Mouse (Mus musculus) heart, embryonic 14.5 days (tissue): Measurements from ENCODE around the gene Ick. TPM values are rescaled to one million over a fixed set of nuclear protein-coding genes. Genes with fewer than 3 reads are reported as not detected.

Experiments
- ATAC-seq: fragments of 200-750 bp; cut with Nextera tagmentation; 2 replicates; pipeline ENCODE4 v1.8.0; 2017; ENCODE audit warnings: low read depth, moderate TSS enrichment; ENCODE audit not compliant: insufficient number of reproducible peaks, insufficient read depth, low FRiP score
- H3K27ac ChIP-seq, 2 experiments: fragments of 200-500 bp in 1 of 2; fragments of 300-500 bp in 1 of 2; sonication (generic) in 1 of 2; replicated peaks in 1 of 2; 2 replicates each; pipeline ENCODE4 v1.5.1; 2012 to 2014; ENCODE audit warnings: low read depth in 2 of 2, low read length in 2 of 2, control low read depth in 1 of 2, mild to moderate bottlenecking in 1 of 2, mixed read lengths in 1 of 2; ENCODE audit not compliant: control insufficient read depth in 1 of 2, insufficient read depth in 1 of 2
- H3K27me3 ChIP-seq: fragments of 300-500 bp; sonication (generic); 2 replicates; pipeline ENCODE4 v1.6.1; 2014; ENCODE audit warnings: mild to moderate bottlenecking, low read length, control low read depth; ENCODE audit not compliant: control insufficient read depth, insufficient read depth
- H3K36me3 ChIP-seq: fragments of 300-500 bp; sonication (generic); 2 replicates; pipeline ENCODE4 v1.6.1; 2014; ENCODE audit warnings: mild to moderate bottlenecking, control low read depth, low read length, mixed read lengths; ENCODE audit not compliant: control insufficient read depth, insufficient read depth
- H3K4me1 ChIP-seq, 2 experiments: fragments of 200-500 bp in 1 of 2; fragments of 300-500 bp in 1 of 2; sonication (generic) in 1 of 2; 2 replicates each; pipeline ENCODE4 v1.6.1; 2012 to 2014; ENCODE audit warnings: low read length in 2 of 2, control low read depth in 1 of 2, mixed read lengths in 1 of 2; ENCODE audit not compliant: control insufficient read depth in 2 of 2, insufficient read depth in 2 of 2
- H3K4me2 ChIP-seq: fragments of 300-500 bp; sonication (generic); 2 replicates; pipeline ENCODE4 v1.6.1; 2014; ENCODE audit warnings: mild to moderate bottlenecking, low read length
- H3K4me3 ChIP-seq, 2 experiments: fragments of 200-500 bp in 1 of 2; fragments of 300-500 bp in 1 of 2; sonication (generic) in 1 of 2; 2 replicates each; pipeline ENCODE4 v1.5.1; 2012 to 2014; ENCODE audit warnings: low read length in 2 of 2, mild to moderate bottlenecking in 2 of 2, control low read depth in 1 of 2, low read depth in 1 of 2, moderate library complexity in 1 of 2; ENCODE audit not compliant: control insufficient read depth in 1 of 2, insufficient read depth in 1 of 2
- H3K9ac ChIP-seq: fragments of 300-500 bp; sonication (generic); 2 replicates; pipeline ENCODE4 v1.6.1; 2014; ENCODE audit warnings: mild to moderate bottlenecking, low read length
- H3K9me3 ChIP-seq: fragments of 300-500 bp; sonication (generic); 2 replicates; pipeline ENCODE4 v1.6.1; 2016; ENCODE audit warnings: low read length, control low read depth; ENCODE audit not compliant: control insufficient read depth
- WGBS: fragments of 180-500 bp; shearing (Covaris S2); extraction: QIAGEN DNeasy Blood & Tissue Kit; methylation state at CpG from one replicate; pipeline ENCODE4 v1.1.7; 2014; 5-methylcytosine and 5-hydroxymethylcytosine counted together
- polyA plus RNA-seq: library from polyadenylated mRNA; unstranded; fragments of >200 nt; fragmentation: Nextera tagmentation; extraction: Ambion mirVana; gene quantifications from 2 replicates; pipeline ENCODE4 v1.2.1, GENCODE M21; 2014

Ick gene
- polyA plus RNA-seq, 1 experiment from 2014 or later: 16.0 TPM

DNA sequence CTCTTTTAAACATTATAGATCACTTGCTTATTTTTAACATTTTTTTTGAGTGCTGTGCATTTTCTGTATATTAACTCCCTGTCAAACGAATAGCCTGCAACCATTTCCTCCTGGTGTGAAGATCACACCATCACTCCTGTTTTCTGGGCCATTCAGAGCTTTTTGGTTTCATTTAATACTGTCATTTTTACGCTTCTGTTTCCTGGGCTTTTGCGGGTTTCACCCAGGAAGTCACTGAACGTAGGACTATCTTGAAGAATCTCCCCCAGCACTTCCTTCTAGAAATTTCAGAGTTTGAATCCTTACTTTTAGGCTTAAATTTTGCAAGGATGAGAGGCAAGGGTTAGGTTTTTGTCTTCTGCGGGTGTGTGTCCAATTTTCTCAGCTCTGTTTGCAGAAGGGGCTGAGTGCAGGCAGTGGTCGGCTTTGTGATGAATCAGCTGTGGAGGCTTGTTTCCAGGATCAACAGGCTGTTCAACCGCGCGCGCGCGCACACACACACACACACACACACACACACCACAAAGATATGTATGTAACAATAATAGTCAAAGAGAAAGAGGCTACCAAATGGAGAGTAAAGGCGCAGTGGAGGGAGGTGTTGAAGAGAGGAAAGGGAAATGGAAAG lies 35.2 kb upstream of the Ick start:
- no peak overlapping the region for H3K9ac ChIP-seq
- no peak overlapping the region for H3K27ac ChIP-seq
- no peaks in the 10 kb centered on the region for H3K36me3 ChIP-seq
- H3K4me2 ChIP-seq: no peak overlapping the region
- no peak for ATAC-seq
- no peak overlapping the region for H3K4me3 ChIP-seq
- no peaks in the 10 kb centered on the region for H3K9me3 ChIP-seq
- WGBS: 83% methylated on average over 13 of the region's 13 CpGs
- no peaks in the 10 kb centered on the region for H3K27me3 ChIP-seq
- no peaks in the 10 kb centered on the region for H3K4me1 ChIP-seq

DNA sequence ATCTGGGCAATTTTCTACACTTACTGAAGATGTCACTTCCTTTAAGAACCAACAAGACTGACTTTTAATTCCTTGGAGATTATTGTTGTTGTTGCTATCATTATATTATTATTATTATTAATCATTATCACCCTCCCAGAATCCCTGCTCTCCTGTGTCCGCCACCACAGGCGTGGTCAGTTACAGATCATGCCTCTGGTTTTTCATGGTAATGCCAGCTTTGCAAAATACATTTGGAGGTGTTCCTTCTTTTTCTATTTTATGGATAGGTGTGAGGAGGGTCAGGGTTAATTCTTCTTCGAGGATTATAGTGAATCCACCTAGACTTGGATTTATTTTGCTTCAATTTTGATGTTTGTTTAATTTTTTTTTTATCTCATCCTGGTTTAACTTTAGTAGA lies 33.7 kb upstream of the Ick start:
- H3K36me3 ChIP-seq: no peaks in the 10 kb centered on the region; the same call in 1 of the 2 replicates
- WGBS: 89% methylated on average over 3 of the region's 3 CpGs
- H3K9me3 ChIP-seq: no peaks in the 10 kb centered on the region
- no peak overlapping the region for H3K27ac ChIP-seq
- no peak overlapping the region for H3K4me2 ChIP-seq
- H3K4me1 ChIP-seq: no peaks in the 10 kb centered on the region
- no peak for ATAC-seq
- H3K4me3 ChIP-seq: no peak overlapping the region
- no peaks in the 10 kb centered on the region for H3K27me3 ChIP-seq
- no peak overlapping the region for H3K9ac ChIP-seq

DNA sequence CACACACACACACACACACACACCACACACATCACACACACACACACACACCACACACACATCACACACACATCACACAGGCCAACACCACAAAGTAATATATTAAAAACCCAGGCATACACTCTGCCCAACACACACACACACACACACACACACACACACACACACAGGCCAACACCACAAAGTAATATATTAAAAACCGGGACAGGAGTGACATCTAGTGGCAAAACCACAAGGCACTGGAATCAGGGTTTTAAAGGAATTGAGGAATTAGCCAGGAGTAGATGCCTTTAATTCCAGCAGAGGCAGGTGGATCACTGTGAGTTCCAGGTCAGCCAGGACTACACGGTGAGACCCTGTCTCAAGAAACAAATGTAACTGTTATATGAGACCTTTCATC lies 30.8 kb upstream of the Ick start:
- Histone ChIP-seq H3K27ac (no peak overlapping the region), H3K9ac (no peak overlapping the region), H3K4me1 (no peaks in the 10 kb centered on the region), H3K36me3 (peaks cover 18% of the 10 kb centered on the region), H3K27me3 (no peaks in the 10 kb centered on the region), H3K4me3 (no peak overlapping the region), H3K4me2 (no peak overlapping the region), H3K9me3 (no peaks in the 10 kb centered on the region)
- 17% methylated on average over 2 of the region's 2 CpGs for WGBS
- ATAC-seq: no peak

DNA sequence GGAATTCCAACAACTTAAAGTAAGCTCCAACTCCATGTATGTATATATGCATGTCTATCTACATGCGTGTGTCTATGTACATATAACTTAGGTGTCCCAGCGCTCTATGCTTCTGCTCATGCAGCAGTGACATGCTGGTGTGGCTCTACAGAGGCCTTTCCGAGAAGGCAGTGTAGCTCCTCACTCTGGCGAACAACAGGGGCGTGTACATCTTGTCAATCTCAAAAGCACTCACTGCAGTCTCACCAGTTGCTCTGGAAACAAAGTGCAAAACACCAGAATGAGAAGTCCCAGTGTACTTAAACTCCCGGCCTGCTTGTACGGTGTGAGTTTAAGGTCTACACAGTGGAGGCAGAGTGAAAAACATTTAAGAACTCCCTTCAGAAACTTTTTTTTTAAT lies 27.2 kb upstream of the Ick start:
- no peaks in the 10 kb centered on the region for H3K27me3 ChIP-seq
- ATAC-seq: no peak
- no peaks in the 10 kb centered on the region for H3K9me3 ChIP-seq
- peaks cover 54% of the 10 kb centered on the region for H3K36me3 ChIP-seq
- H3K9ac ChIP-seq: no peak overlapping the region
- H3K27ac ChIP-seq: no peak overlapping the region
- no peak overlapping the region for H3K4me2 ChIP-seq
- 60% methylated on average over 7 of the region's 7 CpGs for WGBS
- H3K4me1 ChIP-seq: no peaks in the 10 kb centered on the region
- no peak overlapping the region for H3K4me3 ChIP-seq

DNA sequence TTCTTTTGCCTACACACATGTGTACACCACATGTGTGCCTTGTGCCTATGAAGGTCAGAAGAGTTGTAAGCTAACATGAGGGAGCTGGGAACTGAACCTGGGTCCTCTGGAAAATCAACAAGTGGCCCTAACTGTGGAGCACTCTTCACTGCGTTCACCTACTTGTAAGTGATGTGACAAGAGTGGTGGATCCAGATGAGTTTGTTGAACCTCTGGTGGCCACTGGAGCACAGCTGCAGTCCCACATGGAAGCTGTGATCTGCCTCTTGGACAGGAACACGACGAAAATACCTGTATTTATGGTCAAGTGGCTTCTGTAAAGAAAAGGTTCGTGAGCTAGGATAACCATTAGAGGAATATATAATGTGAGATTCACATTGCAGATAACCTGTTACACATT lies 24.7 kb upstream of the Ick start:
- Histone ChIP-seq H3K9me3 (no peaks in the 10 kb centered on the region), H3K27me3 (no peaks in the 10 kb centered on the region), H3K9ac (no peak overlapping the region), H3K27ac (no peak overlapping the region), H3K4me2 (no peak overlapping the region), H3K36me3 (peaks cover 64% of the 10 kb centered on the region), H3K4me1 (peaks cover 11 to 21% of the 10 kb centered on the region in 2 experiments), H3K4me3 (no peak overlapping the region)
- WGBS: 90% methylated on average over 4 of the region's 4 CpGs
- no peak for ATAC-seq

DNA sequence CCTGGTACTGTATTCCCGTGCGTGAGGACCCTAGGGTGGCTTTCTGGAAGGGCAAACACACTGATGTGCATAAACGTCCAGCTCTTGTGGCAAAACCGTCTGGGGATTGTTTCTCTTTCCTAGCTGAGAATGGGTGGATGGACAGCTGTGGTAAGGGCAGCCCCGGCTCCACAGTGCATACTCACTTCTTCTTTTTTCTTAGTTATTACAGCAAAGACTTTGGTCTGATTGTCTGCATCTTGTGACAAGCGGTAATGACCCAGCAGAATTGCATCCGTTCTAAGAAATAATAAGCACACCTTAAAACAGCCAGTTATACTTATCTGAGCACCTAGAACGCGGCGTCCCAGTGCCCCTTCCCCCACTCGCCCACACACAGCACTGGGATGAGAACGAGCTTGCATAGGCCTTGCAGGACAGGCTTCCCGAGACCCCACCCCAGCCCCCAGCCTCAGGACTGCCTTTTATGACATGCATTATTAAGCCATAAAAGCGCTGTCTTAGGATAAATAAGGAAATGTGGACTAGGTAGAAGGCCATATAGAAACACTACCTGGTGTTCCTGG lies 23.2 kb upstream of the Ick start:
- ATAC-seq: no peak
- Histone ChIP-seq H3K36me3 (peaks cover 73% of the 10 kb centered on the region), H3K9ac (no peak overlapping the region), H3K27me3 (no peaks in the 10 kb centered on the region), H3K9me3 (no peaks in the 10 kb centered on the region), H3K4me3 (no peak overlapping the region), H3K4me2 (no peak overlapping the region), H3K4me1 (peaks cover 12 to 24% of the 10 kb centered on the region in 2 experiments), H3K27ac (no peak overlapping the region)
- WGBS: 86% methylated on average over 14 of the region's 14 CpGs

DNA sequence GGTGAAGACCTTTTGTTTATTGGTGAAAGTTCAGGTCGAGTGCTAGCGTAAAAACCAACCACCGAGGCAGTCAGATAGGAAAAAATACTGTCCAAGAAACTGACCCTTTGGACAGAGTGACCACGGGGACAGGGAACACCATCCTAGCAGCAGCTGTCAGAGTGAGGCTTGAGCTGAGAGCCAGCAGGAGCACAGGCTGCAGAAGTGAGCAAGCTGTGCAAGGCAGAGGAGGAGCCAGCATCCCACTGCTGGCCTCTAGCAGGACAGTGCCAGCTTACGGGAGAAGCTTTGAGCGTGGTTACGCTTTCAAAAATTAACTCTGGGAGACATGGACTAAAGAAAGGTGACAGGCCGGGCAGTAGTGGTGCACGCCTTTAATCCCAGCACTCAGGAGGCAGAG lies 21.2 kb upstream of the Ick start:
- no peak overlapping the region for H3K4me3 ChIP-seq
- no peak overlapping the region for H3K9ac ChIP-seq
- H3K4me2 ChIP-seq: no peak overlapping the region
- no peaks in the 10 kb centered on the region for H3K27me3 ChIP-seq
- ATAC-seq: no peak
- no peaks in the 10 kb centered on the region for H3K9me3 ChIP-seq
- H3K36me3 ChIP-seq: peaks cover 79% of the 10 kb centered on the region
- H3K27ac ChIP-seq: no peak overlapping the region
- WGBS: 87% methylated on average over 9 of the region's 9 CpGs
- H3K4me1 ChIP-seq: peaks cover 12 to 24% of the 10 kb centered on the region in 2 experiments

DNA sequence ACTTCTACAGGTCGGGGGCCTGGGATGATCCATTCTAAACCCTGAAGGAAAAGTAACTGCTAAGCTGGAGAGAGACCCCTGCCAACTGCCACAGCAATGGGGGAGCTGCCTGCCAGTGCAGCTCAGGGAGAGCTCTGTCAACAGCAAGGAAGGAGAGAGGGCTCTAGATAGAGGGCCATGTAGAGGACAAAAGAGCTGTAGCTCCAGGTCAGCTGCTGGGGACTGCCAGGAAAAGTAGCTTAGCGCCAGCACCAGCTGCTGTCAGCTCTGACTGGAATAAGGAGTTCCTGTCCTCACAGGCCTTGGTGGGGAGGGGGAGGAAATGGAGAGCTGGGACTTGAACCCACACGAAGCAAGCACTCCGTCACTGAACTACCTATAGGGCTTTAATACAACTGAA lies 20.5 kb upstream of the Ick start:
- Histone ChIP-seq H3K36me3 (peaks cover 82% of the 10 kb centered on the region), H3K27ac (peak overlapping the region; percentile 84 to 91)

More for the DNA sequence above, 20.5 kb upstream of the Ick start:
- no peak overlapping the region for H3K4me3 ChIP-seq
- ATAC-seq: peak; percentile 59; the same call in 1 of the 2 replicates
- WGBS: 47% methylated on average over 4 of the region's 4 CpGs
- peak overlapping the region; percentile 39 for H3K9ac ChIP-seq
- peaks cover 12 to 24% of the 10 kb centered on the region in 2 experiments for H3K4me1 ChIP-seq
- H3K27me3 ChIP-seq: no peaks in the 10 kb centered on the region
- H3K9me3 ChIP-seq: no peaks in the 10 kb centered on the region
- peak overlapping the region; percentile 18; the same call in 1 of the 2 replicates for H3K4me2 ChIP-seq
